15 mouse cellular contexts compared by ENCODE assay signal in the genomic region with DNA sequence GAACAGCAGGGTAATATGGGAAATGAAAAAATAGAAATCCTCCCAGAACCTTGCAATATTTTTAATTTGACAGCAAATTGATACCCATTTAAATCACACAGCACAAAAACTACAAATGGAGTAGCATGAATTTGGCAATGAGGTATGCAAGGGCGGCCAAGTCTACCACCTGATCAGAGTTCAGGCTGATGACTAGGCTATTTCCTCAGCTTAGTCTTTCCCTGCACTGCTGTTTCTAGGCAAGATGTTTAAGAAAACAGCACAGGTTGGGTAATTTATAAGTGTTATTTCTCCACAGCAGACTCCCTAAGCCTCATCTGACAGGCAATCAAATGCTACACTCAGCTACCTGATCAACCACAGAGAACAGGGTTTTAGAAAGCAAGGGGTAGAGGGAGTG.
"Had no signal": no experiment of that assay in that cellular context is flagged by ENCODE, and none has a peak within 500 bp of the region (broad histone marks: within the 10 kb centered on the region; RNA-seq: fewer than 3 reads in every experiment).

No protein-coding gene starts in this region.

- ATAC-seq: lung, postnatal 0 days; midbrain, embryonic 13.5 days had no signal

- H3K4me1 ChIP-seq: limb, embryonic 13.5 days; midbrain, embryonic 13.5 days had no signal

- H3K27ac ChIP-seq: limb, embryonic 13.5 days; liver, embryonic 15.5 days; macrophage; midbrain, embryonic 13.5 days had no signal

- H3K4me3 ChIP-seq: limb, embryonic 13.5 days; liver, embryonic 15.5 days; midbrain, embryonic 13.5 days had no signal

- DNase-seq: kidney, adult 8-10 months; kidney, postnatal 25 days; layer of hippocampus, adult 9-11 months; left cerebral cortex, postnatal 4 days; lung, adult 2 months; retina, postnatal 1 day; right cerebral cortex, postnatal 4 days; spleen, adult 18-20 months; thymus, adult 18-20 months; thymus, postnatal 14 days had no signal
